Mouse (Mus musculus) hematopoietic stem cell, adult 5-6 weeks (primary cell): ENCODE measurements around the gene Tmem158. TPM values are rescaled to one million over a fixed set of nuclear protein-coding genes. Genes with fewer than 3 reads are reported as not detected.
A peak's percentile ranks its signal among the peaks of the same experiment; 100 is the strongest.

Experiments
- ATAC-seq, 2 experiments: fragments of 125-278 bp in 1 of 2; replicated peaks in 1 of 2; 2 replicates each; pipeline ENCODE4 v1.8.0; 2016 to 2017; ENCODE audit warnings: inconsistent platforms in 2 of 2, mild to moderate bottlenecking in 2 of 2, moderate number of reproducible peaks in 2 of 2, low read depth in 1 of 2, moderate TSS enrichment in 1 of 2; ENCODE audit not compliant: low FRiP score in 2 of 2, poor library complexity in 2 of 2, severe bottlenecking in 2 of 2, insufficient read depth in 1 of 2, low TSS enrichment in 1 of 2
- total RNA-seq: library from RNA; stranded (forward); fragments of 172-1452, 232-1000 nt; gene quantifications from 2 replicates; pipeline ENCODE4 v1.2.3, GENCODE M21; 2017

Tmem158 gene
- 2.7 and 3.3 TPM in 2 replicates for total RNA-seq

- peak; percentile 86 to 88 for ATAC-seq
Observed at GRCm38 (mm10) chr9:123260611-123261021, at the start of gene Tmem158. TSS of gene Tmem158 (minus strand) at chr9:123260764.

DNA sequence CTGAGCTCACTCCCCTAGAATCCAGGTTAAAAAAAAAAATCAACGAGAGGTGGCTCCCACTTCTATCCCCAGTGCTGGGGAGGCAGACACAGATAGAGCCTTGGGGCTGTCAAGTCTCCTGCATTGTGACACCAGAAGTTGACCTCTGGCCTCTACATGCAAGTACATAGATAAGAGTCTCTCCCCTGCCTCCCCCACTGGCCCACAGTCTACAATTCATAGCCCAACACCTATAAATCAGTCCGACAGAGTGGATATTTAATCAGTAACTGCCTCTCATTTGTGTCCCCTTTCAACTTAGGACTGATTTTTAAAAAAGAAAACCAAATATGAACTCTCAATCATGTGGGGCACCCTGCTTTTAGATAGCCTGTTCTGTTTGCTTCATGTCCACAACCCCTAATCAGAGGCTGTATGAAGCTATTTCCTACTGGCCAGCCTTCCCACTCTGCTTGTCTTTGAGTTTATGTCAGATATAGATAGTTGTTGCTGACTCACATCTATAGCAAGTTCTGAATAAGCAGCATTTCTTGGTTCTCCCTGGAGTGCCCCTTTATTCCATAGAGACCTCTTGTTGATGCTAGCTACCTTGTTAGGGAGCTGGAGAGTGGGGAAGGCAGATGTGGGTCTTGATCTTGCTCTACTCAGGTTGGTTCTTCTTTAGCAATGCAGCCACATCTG lies 49.3 kb upstream of the Tmem158 start:
- ATAC-seq: no peak

- ATAC-seq: no peak
Observed at GRCm38 (mm10) chr9:123309073-123309472, 48.5 kb upstream of the Tmem158 start.

GRCm38 (mm10) chr9:123304917-123305316 lies 44.4 kb upstream of the Tmem158 start:
- ATAC-seq: no peak

DNA sequence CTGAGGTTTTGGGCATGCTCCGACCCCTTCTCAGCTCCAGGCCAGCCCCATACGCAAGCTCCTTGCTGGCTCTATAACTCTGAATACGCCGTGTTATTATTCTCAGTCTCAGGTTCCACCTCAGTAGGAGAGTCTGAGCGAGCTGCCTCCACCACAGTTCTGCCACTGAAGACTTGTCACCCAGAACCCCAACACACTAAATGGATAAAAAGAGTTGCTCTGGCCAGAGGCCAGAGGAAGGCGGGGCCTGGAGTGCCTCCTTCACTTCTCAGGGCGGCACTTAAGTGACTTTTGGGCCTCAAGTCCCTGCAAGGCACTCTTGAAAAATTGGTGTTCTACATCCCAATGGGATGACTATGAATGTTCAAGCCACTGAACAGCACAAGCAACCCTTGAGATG lies 43.4 kb upstream of the Tmem158 start:
- no peak for ATAC-seq

- ATAC-seq: no peak
Observed at GRCm38 (mm10) chr9:123302759-123303313, 42.3 kb upstream of the Tmem158 start.

- no peak for ATAC-seq
Observed at GRCm38 (mm10) chr9:123297862-123298261, 37.3 kb upstream of the Tmem158 start.

DNA sequence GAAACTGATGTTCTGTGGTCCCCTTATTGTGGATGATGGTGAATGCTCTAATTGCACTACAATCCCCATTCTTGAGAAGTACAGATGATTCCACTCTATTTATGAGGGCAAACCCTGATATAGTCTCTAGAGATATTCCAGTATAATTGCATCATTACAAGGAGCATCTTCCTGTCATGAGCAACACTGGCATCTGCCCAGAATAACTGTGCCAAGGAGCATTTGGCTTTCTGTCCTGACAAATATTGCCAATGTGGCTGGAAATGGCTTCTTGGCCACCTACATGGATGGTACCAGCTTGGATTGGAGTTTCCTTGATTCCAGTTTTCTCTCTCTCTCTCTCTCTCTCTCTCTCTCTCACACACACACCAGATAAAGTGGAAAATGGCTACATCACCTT lies 35.7 kb upstream of the Tmem158 start:
- ATAC-seq: no peak

DNA sequence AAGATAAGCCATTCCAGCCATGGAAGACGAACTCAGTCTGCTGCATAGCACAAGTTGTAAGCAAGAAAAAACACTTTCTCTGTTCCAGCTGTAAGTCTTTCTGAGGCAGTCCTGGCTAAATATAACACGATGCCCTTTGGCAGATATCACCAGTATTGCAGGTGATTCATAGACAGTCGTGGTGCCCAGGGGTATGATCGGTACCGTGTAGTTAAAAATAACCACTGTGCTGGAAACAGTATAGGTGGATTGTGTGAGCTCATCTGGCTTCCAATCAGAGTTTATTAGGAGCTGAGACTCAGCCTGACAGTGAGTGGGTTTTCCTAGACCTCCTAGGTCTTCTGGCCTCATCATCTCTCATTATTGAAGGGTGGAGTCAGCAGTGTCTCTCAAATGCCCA lies 34.0 kb upstream of the Tmem158 start:
- no peak for ATAC-seq

DNA sequence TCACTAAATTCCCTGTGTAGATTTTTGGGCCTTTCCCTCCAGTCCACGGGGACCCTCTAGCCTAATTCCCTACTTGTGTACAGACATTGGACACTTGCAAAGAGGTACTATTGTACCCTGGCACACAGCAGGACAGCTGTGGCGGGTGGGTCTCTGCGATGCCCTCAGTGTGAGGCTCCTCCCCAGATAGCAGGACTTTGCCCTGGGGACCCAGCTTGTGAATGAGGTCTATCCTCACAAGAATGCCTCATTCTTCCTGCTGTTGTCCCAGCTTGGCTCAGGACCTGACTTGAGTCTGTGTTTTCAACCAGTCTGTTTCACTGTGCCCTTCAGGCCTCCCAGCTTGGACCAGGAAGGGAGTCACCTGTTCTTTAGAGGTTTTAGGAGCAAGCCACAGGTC lies 27.8 kb upstream of the Tmem158 start:
- no peak for ATAC-seq

- peak; percentile 67 to 75 for ATAC-seq
Observed at GRCm38 (mm10) chr9:123285623-123286022, 25.1 kb upstream of the Tmem158 start.

GRCm38 (mm10) chr9:123280775-123281174 lies 20.2 kb upstream of the Tmem158 start:
- ATAC-seq: no peak

DNA sequence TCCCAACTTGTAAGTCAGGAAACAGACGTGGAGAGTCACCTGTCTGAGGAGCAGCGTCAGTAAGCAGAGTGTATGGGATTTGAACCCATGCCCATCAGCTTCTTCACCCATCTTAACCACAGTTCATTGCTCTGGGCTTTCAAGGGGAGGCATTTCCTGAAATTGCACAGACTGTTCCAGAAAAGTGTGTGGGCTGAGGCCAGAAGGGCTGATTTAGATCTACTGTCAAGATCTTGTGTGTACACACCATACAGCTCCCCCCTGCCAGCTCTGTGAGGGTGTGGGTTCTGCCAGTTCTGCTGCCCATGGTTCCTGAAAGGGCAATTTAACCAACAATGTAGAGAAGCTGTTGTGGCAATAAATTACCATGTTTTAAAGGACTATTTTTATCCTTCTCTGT lies 17.4 kb upstream of the Tmem158 start:
- ATAC-seq: peak; percentile 57 to 87

DNA sequence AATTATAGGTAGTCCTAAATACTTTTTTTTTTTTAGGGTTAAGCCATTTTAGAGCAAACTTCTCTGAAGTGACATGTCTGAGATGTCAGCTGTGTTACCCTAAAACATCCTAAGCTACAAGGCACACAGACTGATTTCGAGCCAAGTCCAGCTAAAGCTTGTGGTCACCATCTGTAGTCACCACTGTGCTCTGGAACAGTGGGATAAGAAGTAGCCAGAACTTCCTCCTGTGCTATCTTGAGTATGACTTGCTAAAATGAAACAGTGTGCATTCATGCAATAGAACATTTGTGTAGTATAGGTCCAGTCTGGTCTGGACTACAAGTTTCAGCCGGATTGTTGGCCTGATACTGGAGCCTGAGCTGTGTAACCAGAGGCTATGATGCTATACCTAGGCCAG lies 14.8 kb upstream of the Tmem158 start:
- peak; percentile 30 to 59; a peak in 3 of 4 replicates for ATAC-seq

DNA sequence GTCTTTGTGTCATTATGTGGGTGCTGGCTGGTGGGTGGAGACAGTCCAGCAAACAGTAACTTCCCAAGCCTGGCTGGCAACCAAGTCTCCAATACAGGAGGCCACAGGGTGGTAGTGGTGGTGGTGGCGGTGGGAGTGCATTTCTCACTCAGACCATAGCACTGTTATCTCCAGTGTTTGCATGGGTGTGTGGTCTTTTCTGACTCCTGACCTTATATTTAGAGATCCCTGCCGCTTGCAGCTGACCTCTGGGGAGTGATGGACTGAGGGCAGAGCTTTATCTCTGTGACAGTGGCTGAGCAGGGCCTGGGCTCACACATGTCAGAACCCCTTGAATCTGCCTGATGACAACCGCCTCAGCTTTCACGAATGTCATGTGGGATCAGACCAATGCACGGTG lies 14.1 kb upstream of the Tmem158 start:
- no peak for ATAC-seq

DNA sequence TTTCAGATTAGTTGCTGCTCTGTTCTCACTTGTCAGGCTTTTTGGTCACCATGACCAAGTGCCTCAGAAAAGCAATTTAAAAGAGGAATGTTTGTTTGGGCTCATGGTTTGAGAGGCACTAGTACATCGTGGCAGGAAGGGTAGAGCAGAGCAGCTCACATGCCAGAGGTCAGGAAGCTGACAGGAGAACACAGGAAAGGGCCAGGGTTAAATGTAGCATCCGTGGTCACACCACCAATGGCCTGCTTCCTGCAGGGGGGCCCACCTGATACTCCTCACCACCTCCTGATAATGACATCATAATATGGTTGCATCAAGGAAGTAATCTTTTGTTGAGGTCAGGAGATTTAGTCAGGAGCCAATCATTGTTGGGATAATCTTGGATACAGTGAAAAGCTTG lies 13.3 kb upstream of the Tmem158 start:
- ATAC-seq: 0 out of 4 replicates have a peak, but pooled peaks of 1 of the 2 experiments have one; percentile 7

DNA sequence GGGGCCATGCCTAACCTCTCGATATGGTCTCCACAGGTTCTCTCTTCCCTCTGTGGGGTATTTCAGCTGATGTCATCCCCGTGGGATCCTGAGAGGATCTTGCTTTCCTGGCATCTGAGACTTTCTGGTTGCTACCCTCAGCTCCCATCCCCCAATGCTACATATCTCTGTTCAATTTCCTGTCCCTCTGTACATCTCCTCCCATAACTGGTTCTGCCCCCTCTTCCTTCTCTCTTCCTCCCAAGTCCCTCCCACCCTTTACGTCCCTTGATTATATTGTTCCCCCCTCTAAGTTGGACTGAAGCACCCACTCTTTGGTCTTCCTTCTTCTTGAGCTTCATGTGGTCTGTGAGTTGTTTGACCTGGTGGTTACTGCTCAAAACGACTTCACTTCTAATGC lies 11.0 kb upstream of the Tmem158 start:
- ATAC-seq: no peak

- peak; percentile 83 to 86 for ATAC-seq
Observed at GRCm38 (mm10) chr9:123269906-123270558, 9.5 kb upstream of the Tmem158 start.
